ENCODE assay signal across 9 mouse cellular contexts in the genomic region with DNA sequence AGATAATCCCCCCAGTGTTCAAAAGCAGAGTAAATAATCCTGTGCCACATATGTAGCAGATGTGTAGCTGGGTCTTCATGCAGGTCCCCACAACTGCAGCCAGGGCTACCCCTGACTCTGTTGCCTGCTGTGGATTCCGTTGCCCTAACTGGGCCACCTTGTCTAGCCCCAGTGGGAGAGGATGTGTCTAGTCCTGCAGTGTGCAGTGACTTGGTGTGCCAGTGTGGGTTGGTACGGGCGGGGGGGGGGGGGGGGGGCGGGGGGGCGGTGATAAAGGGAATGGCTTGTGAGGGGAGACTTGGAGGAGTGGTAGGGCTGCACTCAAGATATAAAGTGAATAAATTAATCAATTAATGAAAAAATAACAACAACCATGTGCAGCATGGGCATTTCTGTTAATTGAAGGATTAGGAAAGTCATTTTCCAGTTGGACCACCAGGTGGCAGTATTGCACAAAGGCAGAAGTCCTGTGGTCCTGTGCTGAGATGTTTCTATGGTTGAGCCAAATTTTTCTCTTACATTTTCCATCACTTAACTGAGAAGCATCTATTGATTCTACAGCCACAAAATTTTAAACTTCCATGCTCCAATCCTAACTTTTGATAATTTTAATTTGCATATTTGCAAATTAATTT. TPM values are rescaled to one million over a fixed set of nuclear protein-coding genes. Genes with fewer than 3 reads are reported as not detected.
A peak's percentile ranks its signal among the peaks of the same experiment; 100 is the strongest.
DNase-seq lines count a peak whose midpoint lies in the region; ATAC-seq lines count a peak whose summit lies in the region.
"Had no signal": no experiment of that assay in that cellular context is flagged by ENCODE, and none has a peak within 500 bp of the region (broad histone marks: within the 10 kb centered on the region; RNA-seq: fewer than 3 reads in every experiment).

No protein-coding gene starts in this region.

- H3K9me3 ChIP-seq in forebrain, embryonic 14.5 days (replicated peaks; ENCODE audit: control insufficient read depth, low read length) = no peaks in the 10 kb centered on the region
- H3K9me3 ChIP-seq in midbrain, embryonic 14.5 days (ENCODE audit: control insufficient read depth, low read length) = no peaks in the 10 kb centered on the region
- H3K9me3 ChIP-seq: liver, embryonic 15.5 days had no signal

- no peak overlapping the region for H3K9ac ChIP-seq in forebrain, embryonic 14.5 days (ENCODE audit: low read length)
- no peak overlapping the region for H3K9ac ChIP-seq in midbrain, embryonic 14.5 days (replicated peaks; ENCODE audit: low read length)
- H3K9ac ChIP-seq: liver, embryonic 15.5 days had no signal

- H3K36me3 ChIP-seq in forebrain, embryonic 14.5 days (ENCODE audit: control insufficient read depth, insufficient read depth, low read length) = no peaks in the 10 kb centered on the region
- H3K36me3 ChIP-seq in midbrain, embryonic 14.5 days (ENCODE audit: control insufficient read depth, insufficient read depth, low read length) = no peaks in the 10 kb centered on the region

- H3K4me1 ChIP-seq in forebrain, embryonic 14.5 days (ENCODE audit: control insufficient read depth, insufficient read depth, low read length) = no peaks in the 10 kb centered on the region
- H3K4me1 ChIP-seq in midbrain, embryonic 14.5 days (ENCODE audit: control insufficient read depth, insufficient read depth, low read length) = peaks cover 9% of the 10 kb centered on the region; the same call in 1 of the 2 replicates
- H3K4me1 ChIP-seq: liver, embryonic 15.5 days had no signal

- peak; percentile 25 to 63 for DNase-seq in heart, adult 18-20 months
- no peak for DNase-seq in heart, adult 8-10 months (ENCODE audit: low spot score)
- DNase-seq in CD4-positive, CD25-positive, alpha-beta regulatory T cell, adult 2 months (ENCODE audit: low read depth, low spot score) = peak; percentile 75
- DNase-seq in c-Kit-positive CD71-positive TER-119-negative erythroid progenitor cells, embryonic 14.5 days (ENCODE audit: low read depth) = peak; percentile 46
- DNase-seq in forebrain, embryonic 14.5 days (ENCODE audit: low spot score) = peak; percentile 80
- peak; percentile 42 to 46 for DNase-seq in kidney, postnatal 4 days
- peak; percentile 83 for DNase-seq in midbrain, embryonic 14.5 days
- DNase-seq in thymus, postnatal 14 days = peak; percentile 42

- ATAC-seq in forebrain, embryonic 14.5 days = peak; percentile 72
- ATAC-seq in midbrain, embryonic 14.5 days (ENCODE audit: low FRiP score, low TSS enrichment) = peak; percentile 61

- H3K27me3 ChIP-seq in forebrain, embryonic 14.5 days (replicated peaks; ENCODE audit: control insufficient read depth, insufficient read depth, low read length) = 0 out of 2 replicates have a peak, but pooled peaks cover 2% of the 10 kb centered on the region
- H3K27me3 ChIP-seq in midbrain, embryonic 14.5 days (ENCODE audit: control insufficient read depth, insufficient read depth, low read length) = no peaks in the 10 kb centered on the region
- H3K27me3 ChIP-seq: liver, embryonic 15.5 days had no signal

- no peak overlapping the region for H3K4me3 ChIP-seq in forebrain, embryonic 14.5 days (ENCODE audit: low read depth, low read length)
- H3K4me3 ChIP-seq in midbrain, embryonic 14.5 days (replicated peaks; ENCODE audit: low read depth, low read length) = no peak overlapping the region
- H3K4me3 ChIP-seq: liver, embryonic 15.5 days had no signal

- no peak overlapping the region for H3K27ac ChIP-seq in forebrain, embryonic 14.5 days (ENCODE audit: low read depth, low read length)
- peak overlapping the region; percentile 57 for H3K27ac ChIP-seq in midbrain, embryonic 14.5 days (replicated peaks; ENCODE audit: low read depth, low read length)
- H3K27ac ChIP-seq: liver, embryonic 15.5 days had no signal

- WGBS in forebrain, embryonic 14.5 days = 41% methylated on average over 4 of the region's 5 CpGs
- 34% methylated on average over 5 of the region's 5 CpGs for WGBS in midbrain, embryonic 14.5 days

- no peak overlapping the region for H3K4me2 ChIP-seq in forebrain, embryonic 14.5 days (ENCODE audit: low read length)
- no peak overlapping the region for H3K4me2 ChIP-seq in midbrain, embryonic 14.5 days (ENCODE audit: low read length)
- H3K4me2 ChIP-seq: liver, embryonic 15.5 days had no signal

RNA-seq across cellular contexts. Expression of a gene that starts 21.7 kb away (rescaled TPM):
- total RNA-seq in heart, adult 18-20 months (2021) = 100 to 1,000 TPM; 166 to 180 TPM
- total RNA-seq in heart, adult 8-10 months (2022) = 100 to 1,000 TPM; 135 to 199 (median 160) TPM
- 19.8 and 21.9 TPM in 2 replicates for polyA plus RNA-seq in forebrain, embryonic 14.5 days (2014; fragmentation: Nextera tagmentation; extraction: Ambion mirVana)
- 34.3 and 34.4 TPM in 2 replicates for polyA plus RNA-seq in midbrain, embryonic 14.5 days (2014; fragmentation: Nextera tagmentation; extraction: Ambion mirVana)

RNA-seq across cellular contexts. Expression of a gene that starts 22.7 kb away (rescaled TPM):
- total RNA-seq in heart, adult 18-20 months (2021) = not detected
- total RNA-seq in heart, adult 8-10 months (2022) = not detected
- not detected in 2 replicates for polyA plus RNA-seq in forebrain, embryonic 14.5 days (2014; fragmentation: Nextera tagmentation; extraction: Ambion mirVana)
- polyA plus RNA-seq in midbrain, embryonic 14.5 days (2014; fragmentation: Nextera tagmentation; extraction: Ambion mirVana) = not detected in 2 replicates
- polyA plus RNA-seq: liver, embryonic 15.5 days had no signal
